Mouse (Mus musculus) liver, postnatal 0 days (tissue): ENCODE results near the gene 6330409D20Rik. TPM values are rescaled to one million over a fixed set of nuclear protein-coding genes. Genes with fewer than 3 reads are reported as not detected.

Experiments
- ATAC-seq: fragments of 200-750 bp; cut with Nextera tagmentation; 2 replicates; pipeline ENCODE4 v1.8.0; 2017; ENCODE audit warnings: mild to moderate bottlenecking, moderate library complexity
- DNase-seq: peaks from one replicate; pipeline ENCODE4 v3.0.0-alpha.2; 2016
- H3K27ac ChIP-seq: fragments of 300-500 bp; sonication (generic); 2 replicates; pipeline ENCODE4 v1.5.1; 2014; ENCODE audit warnings: antibody characterized with exemption, moderate library complexity, mild to moderate bottlenecking, low read depth
- H3K27me3 ChIP-seq: fragments of 300-500 bp; sonication (generic); 2 replicates; pipeline ENCODE4 v1.6.1; 2014; ENCODE audit warnings: low read length, control low read depth, mixed read lengths; ENCODE audit not compliant: insufficient read depth
- H3K36me3 ChIP-seq: fragments of 300-500 bp; sonication (generic); replicated peaks from 2 replicates; pipeline ENCODE4 v1.6.1; 2014; ENCODE audit warnings: mild to moderate bottlenecking, control low read depth, low read length, moderate library complexity, mixed read lengths; ENCODE audit not compliant: insufficient read depth
- H3K4me1 ChIP-seq: fragments of 300-500 bp; sonication (generic); 2 replicates; pipeline ENCODE4 v1.6.1; 2014; ENCODE audit warnings: antibody characterized with exemption, mild to moderate bottlenecking, control low read depth; ENCODE audit not compliant: insufficient read depth
- H3K4me2 ChIP-seq: fragments of 300-500 bp; sonication (generic); 2 replicates; pipeline ENCODE4 v1.6.1; 2014; ENCODE audit warnings: low read depth, mild to moderate bottlenecking, low read length, moderate library complexity, mixed read lengths
- H3K4me3 ChIP-seq: fragments of 300-500 bp; sonication (generic); 2 replicates; pipeline ENCODE4 v1.5.1; 2014; ENCODE audit warnings: low read depth, low read length
- H3K9ac ChIP-seq: fragments of 300-500 bp; sonication (generic); replicated peaks from 2 replicates; pipeline ENCODE4 v1.6.1; 2014; ENCODE audit warnings: mild to moderate bottlenecking, moderate library complexity
- H3K9me3 ChIP-seq: fragments of 300-500 bp; sonication (generic); 2 replicates; pipeline ENCODE4 v1.6.1; 2016; ENCODE audit warnings: mild to moderate bottlenecking, control low read depth, low read length, mixed read lengths
- CTCF ChIP-seq: sonication (generic); IDR thresholded peaks from 2 replicates; pipeline ENCODE4 v1.5.1; 2016; ENCODE audit warnings: antibody characterized with exemption, low read depth
- EP300 ChIP-seq: IDR thresholded peaks from 2 replicates; pipeline ENCODE4 v1.6.1; 2016; ENCODE audit warnings: antibody characterized with exemption, low read depth, mild to moderate bottlenecking
- WGBS: fragments of 180-500 bp; shearing (Covaris S2); extraction: QIAGEN DNeasy Blood & Tissue Kit; methylation state at CpG from one replicate; pipeline ENCODE4 v1.1.7; 2014; ENCODE audit not compliant: insufficient replicate concordance; 5-methylcytosine and 5-hydroxymethylcytosine counted together
- polyA plus RNA-seq: library from polyadenylated mRNA; unstranded; fragments of >200 nt; fragmentation: Nextera tagmentation; extraction: Ambion mirVana; gene quantifications from 2 replicates; pipeline ENCODE4 v1.2.1, GENCODE M21; 2015

The 6330409D20Rik gene
- polyA plus RNA-seq, 1 experiment from 2014 or later = not detected

- Histone ChIP-seq H3K9ac (no peak overlapping the region), H3K4me2 (no peak overlapping the region), H3K27ac (no peak overlapping the region), H3K27me3 (no peaks in the 10 kb centered on the region), H3K4me1 (peaks cover 7% of the 10 kb centered on the region), H3K9me3 (no peaks in the 10 kb centered on the region), H3K4me3 (no peak overlapping the region), H3K36me3 (0 out of 2 replicates have a peak, but pooled peaks cover 5% of the 10 kb centered on the region)
- ATAC-seq = no peak
- DNase-seq = no peak
- WGBS = 73% methylated on average over 16 of the region's 16 CpGs
- TF ChIP-seq CTCF (no peak), EP300 (no peak)
These were observed 15.7 kb downstream of the 6330409D20Rik start for GRCm38 (mm10) chr2:32724832-32725790.

GRCm38 (mm10) chr2:32724149-32724548 is 16.7 kb downstream of the 6330409D20Rik start:
- 84% methylated on average over 4 of the region's 4 CpGs for WGBS
- peaks cover 12% of the 10 kb centered on the region for H3K4me1 ChIP-seq
- H3K4me3 ChIP-seq = no peak overlapping the region
- H3K9ac ChIP-seq = no peak overlapping the region
- no peak for DNase-seq
- no peak for ATAC-seq
- H3K9me3 ChIP-seq = no peaks in the 10 kb centered on the region
- no peak overlapping the region for H3K4me2 ChIP-seq
- H3K36me3 ChIP-seq = 0 out of 2 replicates have a peak, but pooled peaks cover 5% of the 10 kb centered on the region
- no peak overlapping the region for H3K27ac ChIP-seq
- H3K27me3 ChIP-seq = no peaks in the 10 kb centered on the region
- TF ChIP-seq EP300 (no peak), CTCF (no peak)

- Histone ChIP-seq H3K4me3 (peak overlapping the region; percentile 39), H3K27me3 (no peaks in the 10 kb centered on the region), H3K4me2 (peak overlapping the region; percentile 67), H3K4me1 (peaks cover 16% of the 10 kb centered on the region), H3K27ac (peak overlapping the region; percentile 36; the same call in 1 of the 2 replicates), H3K9ac (peak overlapping the region; percentile 18; the same call in 1 of the 2 replicates), H3K9me3 (no peaks in the 10 kb centered on the region), H3K36me3 (no peaks in the 10 kb centered on the region)
- TF ChIP-seq CTCF (no peak), EP300 (no peak)
- DNase-seq = no peak
- WGBS = 39% methylated on average over 3 of the region's 3 CpGs
- ATAC-seq = no peak
These were observed 18.2 kb downstream of the 6330409D20Rik start for GRCm38 (mm10) chr2:32722581-32722980.

GRCm38 (mm10) chr2:32722046-32722445 is 18.8 kb downstream of the 6330409D20Rik start:
- peak overlapping the region; percentile 18 for H3K9ac ChIP-seq
- H3K36me3 ChIP-seq = no peaks in the 10 kb centered on the region
- ATAC-seq (no peak), DNase-seq (no peak)
- peak overlapping the region; percentile 39 for H3K4me3 ChIP-seq
- 18% methylated on average over 6 of the region's 6 CpGs for WGBS
- H3K27ac ChIP-seq = peak overlapping the region; percentile 36; the same call in 1 of the 2 replicates
- no peaks in the 10 kb centered on the region for H3K27me3 ChIP-seq
- TF ChIP-seq EP300 (no peak), CTCF (no peak)
- H3K4me1 ChIP-seq = peaks cover 13% of the 10 kb centered on the region
- peak overlapping the region; percentile 67 for H3K4me2 ChIP-seq
- H3K9me3 ChIP-seq = no peaks in the 10 kb centered on the region

GRCm38 (mm10) chr2:32720681-32721229 is 20.1 kb downstream of the 6330409D20Rik start, which contains the start of gene Sh2d3c:
Gene Sh2d3c (plus strand): TSS chr2:32721055.
- peak within 1 kb of the TSS; percentile 67 for H3K4me2 ChIP-seq
- H3K4me3 ChIP-seq = peak within 1 kb of the TSS; percentile 39
- DNase-seq = peak; percentile 61
- WGBS = 20% methylated on average over 8 of the region's 8 CpGs
- peak within 1 kb of the TSS; percentile 55 for H3K27ac ChIP-seq
- no peak for TF ChIP-seq EP300
- TF ChIP-seq CTCF = no peak
- H3K36me3 ChIP-seq = no peaks in the 10 kb centered on the region
- peak within 1 kb of the TSS; percentile 50 for H3K9ac ChIP-seq
- 0 out of 2 replicates have a peak, but pooled peaks cover 12% of the 10 kb centered on the region for H3K4me1 ChIP-seq
- peak; percentile 14; the same call in 1 of the 2 replicates for ATAC-seq
- H3K9me3 ChIP-seq = no peaks in the 10 kb centered on the region
- no peaks in the 10 kb centered on the region for H3K27me3 ChIP-seq

GRCm38 (mm10) chr2:32720053-32720452 is 20.8 kb downstream of the 6330409D20Rik start:
- Histone ChIP-seq H3K4me3 (no peak overlapping the region), H3K9ac (no peak overlapping the region), H3K4me2 (peak overlapping the region; percentile 67), H3K4me1 (peaks cover 16% of the 10 kb centered on the region), H3K9me3 (no peaks in the 10 kb centered on the region), H3K27ac (peak overlapping the region; percentile 55), H3K36me3 (no peaks in the 10 kb centered on the region), H3K27me3 (no peaks in the 10 kb centered on the region)
- DNase-seq (no peak), ATAC-seq (no peak)
- WGBS = 76% methylated on average over 3 of the region's 3 CpGs
- no peak for TF ChIP-seq CTCF
- TF ChIP-seq EP300 = no peak
